Mouse (Mus musculus) heart, embryonic 16.5 days (tissue): ENCODE measurements around the gene Hnrnph1. TPM values are rescaled to one million over a fixed set of nuclear protein-coding genes. Genes with fewer than 3 reads are reported as not detected.

Experiments used
- ATAC-seq: fragments of 200-750 bp; cut with Nextera tagmentation; replicated peaks from 2 replicates; pipeline ENCODE4 v1.8.0; 2017; ENCODE audit warnings: moderate number of reproducible peaks; ENCODE audit not compliant: insufficient read depth, low FRiP score; ENCODE audit errors: extremely low read depth
- H3K27ac ChIP-seq: fragments of 300-500 bp; sonication (generic); 2 replicates; pipeline ENCODE4 v1.5.1; 2014; ENCODE audit warnings: mild to moderate bottlenecking, low read length, control low read depth, moderate library complexity
- H3K27me3 ChIP-seq: fragments of 300-500 bp; sonication (generic); 2 replicates; pipeline ENCODE4 v1.6.1; 2014; ENCODE audit warnings: low read length, mixed read lengths; ENCODE audit not compliant: control insufficient read depth, insufficient read depth
- H3K36me3 ChIP-seq: fragments of 300-500 bp; sonication (generic); 2 replicates; pipeline ENCODE4 v1.6.1; 2014; ENCODE audit not compliant: control insufficient read depth, insufficient read depth
- H3K4me1 ChIP-seq: fragments of 300-500 bp; sonication (generic); 2 replicates; pipeline ENCODE4 v1.6.1; 2014; ENCODE audit warnings: low read length, mixed read lengths; ENCODE audit not compliant: control insufficient read depth, insufficient read depth
- H3K4me2 ChIP-seq: fragments of 300-500 bp; sonication (generic); 2 replicates; pipeline ENCODE4 v1.6.1; 2014; ENCODE audit warnings: low read depth, mild to moderate bottlenecking, control low read depth, low read length
- H3K4me3 ChIP-seq: fragments of 300-500 bp; sonication (generic); 2 replicates; pipeline ENCODE4 v1.5.1; 2014; ENCODE audit warnings: mild to moderate bottlenecking, control low read depth, low read length
- H3K9ac ChIP-seq: fragments of 300-500 bp; sonication (generic); 2 replicates; pipeline ENCODE4 v1.6.1; 2014; ENCODE audit warnings: low read length, control low read depth
- H3K9me3 ChIP-seq: fragments of 300-500 bp; sonication (generic); replicated peaks from 2 replicates; pipeline ENCODE4 v1.6.1; 2016; ENCODE audit warnings: low read length; ENCODE audit not compliant: control insufficient read depth
- WGBS: fragments of 180-500 bp; shearing (Covaris S2); extraction: QIAGEN DNeasy Blood & Tissue Kit; methylation state at CpG from one replicate; pipeline ENCODE4 v1.1.7; 2014; 5-methylcytosine and 5-hydroxymethylcytosine counted together
- polyA plus RNA-seq: library from polyadenylated mRNA; unstranded; fragments of >200 nt; fragmentation: Nextera tagmentation; extraction: Ambion mirVana; gene quantifications from 2 replicates; pipeline ENCODE4 v1.2.1, GENCODE M21; 2015

Gene Hnrnph1
- polyA plus RNA-seq, 1 experiment from 2014 or later, result 252 TPM

DNA sequence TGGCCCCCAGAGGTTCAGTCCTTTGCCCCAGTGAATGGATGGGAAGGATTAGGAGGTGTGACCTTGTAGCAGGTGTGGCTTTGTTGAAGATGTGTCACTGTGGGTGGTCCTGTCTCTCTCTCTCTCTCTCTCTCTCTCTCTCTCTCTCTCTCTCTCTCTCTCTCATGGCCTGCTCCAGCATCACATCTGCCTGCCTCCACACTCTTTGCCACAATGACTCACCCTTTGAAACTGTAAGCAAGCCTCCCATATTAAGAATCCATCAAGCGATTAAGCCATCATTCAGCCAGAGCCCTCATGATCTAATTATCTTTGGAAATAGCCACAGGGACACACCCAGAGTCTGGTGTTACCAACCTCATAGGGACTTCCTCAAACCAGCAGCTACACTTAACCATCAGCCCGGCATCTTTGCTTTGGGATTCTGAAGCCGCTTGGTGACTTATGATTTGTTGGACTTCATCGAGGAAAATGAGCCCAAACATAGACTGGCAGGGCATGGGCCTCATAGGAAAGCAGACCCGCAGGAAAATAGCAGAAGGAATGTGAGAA, 7.4 kb upstream of the Hnrnph1 start:
- H3K4me3 ChIP-seq, result no peak overlapping the region
- WGBS, result 82% methylated on average over 5 of the region's 5 CpGs
- ATAC-seq, result no peak

DNA sequence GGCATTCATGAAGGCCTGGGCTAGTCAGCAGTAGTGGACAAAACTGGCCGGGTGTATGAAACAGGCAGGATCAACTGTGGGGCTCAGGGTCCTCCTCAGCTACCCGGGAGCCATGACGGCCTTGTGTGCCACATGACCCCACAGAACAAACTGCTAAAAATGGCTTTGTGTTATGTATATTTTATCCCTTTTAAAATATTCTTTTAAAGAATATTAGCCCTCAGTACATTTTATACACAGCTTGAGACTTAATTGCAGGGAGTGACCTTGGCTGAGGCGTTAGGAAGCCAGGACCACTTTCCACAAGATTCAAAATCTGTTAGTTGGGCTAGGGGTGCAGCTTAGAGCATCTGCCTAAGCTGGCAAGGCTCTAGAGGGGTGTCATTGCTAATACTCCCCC, 5.8 kb upstream of the Hnrnph1 start:
- H3K27ac ChIP-seq, result peak overlapping the region; percentile 29; the same call in 1 of the 2 replicates
- no peak for ATAC-seq

More for the DNA sequence above, 7.4 kb upstream of the Hnrnph1 start:
- Histone ChIP-seq H3K9ac (no peak overlapping the region), H3K4me1 (0 out of 2 replicates have a peak, but pooled peaks cover 5% of the 10 kb centered on the region), H3K36me3 (no peaks in the 10 kb centered on the region), H3K27me3 (no peaks in the 10 kb centered on the region), H3K27ac (no peak overlapping the region), H3K4me2 (no peak overlapping the region), H3K9me3 (no peaks in the 10 kb centered on the region)

DNA sequence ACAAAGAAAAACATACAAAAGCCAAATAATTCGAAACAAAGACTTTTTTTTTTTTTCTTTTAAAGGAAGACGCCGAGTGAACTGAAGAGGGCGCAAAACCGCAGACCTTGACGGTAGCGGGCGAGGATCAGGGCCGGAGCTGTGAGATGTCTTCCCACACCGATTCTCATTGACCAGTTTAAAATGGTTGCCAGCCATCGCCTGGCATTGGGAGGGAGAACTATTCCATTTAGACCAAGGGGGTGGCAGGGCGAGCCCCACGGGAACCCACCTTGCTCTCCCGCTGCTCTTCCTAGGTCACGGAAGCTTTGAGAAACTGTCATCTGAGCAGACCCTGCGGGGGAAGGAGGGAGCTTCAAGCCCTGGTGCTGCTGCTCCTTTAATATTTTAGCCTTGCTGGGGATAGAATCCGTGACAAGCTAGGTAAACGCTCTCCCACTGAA, 5.4 kb upstream of the Hnrnph1 start:
- H3K4me3 ChIP-seq, result peak overlapping the region; percentile 58
- WGBS, result 2% methylated on average over 18 of the region's 18 CpGs
- H3K9ac ChIP-seq, result peak overlapping the region; percentile 80
- H3K27ac ChIP-seq, result peak overlapping the region; percentile 38; the same call in 1 of the 2 replicates
- no peaks in the 10 kb centered on the region for H3K27me3 ChIP-seq
- H3K36me3 ChIP-seq, result no peaks in the 10 kb centered on the region
- no peaks in the 10 kb centered on the region for H3K9me3 ChIP-seq
- ATAC-seq, result no peak
- H3K4me1 ChIP-seq, result peaks cover 11% of the 10 kb centered on the region
- peak overlapping the region; percentile 84 for H3K4me2 ChIP-seq

More for the DNA sequence above, 5.8 kb upstream of the Hnrnph1 start:
- Histone ChIP-seq H3K27me3 (no peaks in the 10 kb centered on the region), H3K4me1 (peaks cover 6% of the 10 kb centered on the region), H3K4me2 (peak overlapping the region; percentile 84), H3K9ac (peak overlapping the region; percentile 80; the same call in 1 of the 2 replicates), H3K9me3 (no peaks in the 10 kb centered on the region), H3K4me3 (peak overlapping the region; percentile 58), H3K36me3 (no peaks in the 10 kb centered on the region)
- 68% methylated on average over 4 of the region's 4 CpGs for WGBS

DNA sequence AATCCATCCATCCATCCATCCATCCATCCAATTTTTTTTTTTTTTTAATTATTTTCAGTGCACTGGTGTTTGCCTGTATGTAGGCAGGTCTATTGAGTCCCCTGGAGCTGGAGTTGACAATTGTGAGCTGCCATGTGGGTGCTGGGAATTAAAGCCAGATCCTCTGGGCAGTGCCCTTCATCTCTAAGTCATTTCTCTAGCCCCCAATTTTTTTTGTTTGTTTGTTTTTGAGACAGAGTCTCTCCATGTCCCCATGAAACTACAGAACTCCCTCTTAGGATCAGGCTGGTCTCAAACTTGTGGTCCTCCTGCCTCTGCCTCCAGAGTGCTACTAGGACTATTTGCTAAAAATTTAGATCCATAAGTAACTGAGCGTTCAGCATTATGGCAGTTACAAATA, 4.9 kb upstream of the Hnrnph1 start:
- Histone ChIP-seq H3K9ac (peak overlapping the region; percentile 80), H3K4me3 (no peak overlapping the region), H3K9me3 (no peaks in the 10 kb centered on the region), H3K4me1 (peaks cover 14% of the 10 kb centered on the region), H3K4me2 (peak overlapping the region; percentile 84), H3K27me3 (no peaks in the 10 kb centered on the region), H3K27ac (no peak overlapping the region), H3K36me3 (no peaks in the 10 kb centered on the region)
- 100% methylated on average over 1 of the region's 1 CpGs for WGBS
- ATAC-seq, result no peak

DNA sequence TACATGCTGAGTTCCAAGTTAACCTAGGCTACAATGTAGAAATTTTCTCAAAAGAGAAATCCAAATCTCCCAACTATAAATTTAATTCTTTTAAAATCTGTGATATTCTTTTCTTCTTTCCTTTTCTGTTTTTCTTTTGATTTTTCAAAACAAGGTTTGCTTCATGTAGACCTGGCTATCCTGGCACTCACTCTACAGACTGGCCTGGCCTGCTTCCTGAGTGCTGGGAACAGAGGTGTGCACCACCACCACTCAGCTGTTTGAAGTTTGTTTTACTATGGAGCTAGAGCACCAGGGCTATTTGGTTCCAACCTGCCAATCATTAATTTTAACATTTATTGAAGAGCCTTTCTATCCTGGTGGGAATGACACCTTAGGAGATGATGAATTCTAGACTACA, 3.7 kb upstream of the Hnrnph1 start:
- peaks cover 14% of the 10 kb centered on the region for H3K4me1 ChIP-seq
- H3K9ac ChIP-seq, result no peak overlapping the region
- H3K27me3 ChIP-seq, result no peaks in the 10 kb centered on the region
- H3K4me2 ChIP-seq, result no peak overlapping the region
- H3K4me3 ChIP-seq, result no peak overlapping the region
- no peaks in the 10 kb centered on the region for H3K36me3 ChIP-seq
- ATAC-seq, result no peak
- H3K9me3 ChIP-seq, result no peaks in the 10 kb centered on the region
- H3K27ac ChIP-seq, result no peak overlapping the region

DNA sequence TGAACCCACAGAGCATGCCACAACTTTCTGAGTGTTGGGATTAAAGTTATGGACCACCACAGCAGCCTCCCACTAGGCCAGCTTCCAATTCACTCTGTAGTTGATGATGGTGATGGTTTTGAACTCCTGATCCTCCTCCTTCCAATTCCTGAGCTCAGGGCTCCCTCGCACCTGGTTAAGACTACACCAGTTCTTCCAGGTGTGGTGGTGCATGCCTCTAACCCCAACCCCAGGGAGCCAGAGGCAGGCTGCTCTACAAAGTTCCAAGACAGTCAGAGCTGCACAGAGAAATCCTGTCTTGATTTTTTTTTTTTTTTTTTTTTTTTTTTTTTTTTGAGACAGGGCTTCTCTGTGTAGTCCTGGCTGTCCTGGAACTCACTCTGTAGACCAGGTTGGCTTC, 3.2 kb upstream of the Hnrnph1 start:
- Histone ChIP-seq H3K4me1 (peaks cover 14% of the 10 kb centered on the region), H3K4me2 (no peak overlapping the region), H3K4me3 (no peak overlapping the region), H3K27me3 (no peaks in the 10 kb centered on the region), H3K36me3 (no peaks in the 10 kb centered on the region), H3K9ac (no peak overlapping the region), H3K9me3 (no peaks in the 10 kb centered on the region), H3K27ac (no peak overlapping the region)
- 86% methylated on average over 1 of the region's 1 CpGs for WGBS
- ATAC-seq, result no peak

DNA sequence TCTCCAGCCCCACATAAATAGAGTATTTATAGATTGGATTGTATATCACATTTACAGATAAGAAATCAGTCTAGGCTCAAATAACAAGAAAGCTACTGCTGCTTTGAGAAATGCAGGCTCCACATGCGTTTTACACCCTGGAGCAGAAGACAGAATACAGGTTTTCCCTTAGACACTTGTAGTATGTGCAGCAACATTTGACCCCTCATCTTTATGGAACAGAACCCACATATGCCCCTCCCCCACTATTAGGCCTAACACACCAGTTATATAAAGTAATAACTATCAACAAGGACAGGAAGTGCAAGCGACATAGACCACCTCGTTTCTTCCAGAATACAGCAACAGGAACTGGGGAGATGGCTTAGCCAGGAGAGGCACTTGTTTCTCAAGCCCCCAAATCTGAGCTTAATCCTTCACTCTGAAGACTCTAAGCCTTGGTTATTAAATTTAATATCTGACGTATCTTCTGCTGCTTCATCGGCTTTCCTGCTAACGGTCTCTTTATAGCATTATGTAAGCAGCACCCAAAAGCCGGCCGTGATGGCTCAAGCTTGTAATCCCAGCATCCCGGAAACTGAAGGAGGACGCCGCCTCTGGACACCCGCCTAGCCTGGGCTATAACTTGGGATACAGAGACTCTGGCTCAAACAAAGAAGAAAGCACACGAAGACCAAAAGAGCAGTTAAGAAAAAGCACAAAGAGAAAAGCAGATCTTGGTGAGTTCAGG, 2.3 kb upstream of the Hnrnph1 start:
- Histone ChIP-seq H3K4me2 (no peak overlapping the region), H3K4me1 (peaks cover 18% of the 10 kb centered on the region)

DNA sequence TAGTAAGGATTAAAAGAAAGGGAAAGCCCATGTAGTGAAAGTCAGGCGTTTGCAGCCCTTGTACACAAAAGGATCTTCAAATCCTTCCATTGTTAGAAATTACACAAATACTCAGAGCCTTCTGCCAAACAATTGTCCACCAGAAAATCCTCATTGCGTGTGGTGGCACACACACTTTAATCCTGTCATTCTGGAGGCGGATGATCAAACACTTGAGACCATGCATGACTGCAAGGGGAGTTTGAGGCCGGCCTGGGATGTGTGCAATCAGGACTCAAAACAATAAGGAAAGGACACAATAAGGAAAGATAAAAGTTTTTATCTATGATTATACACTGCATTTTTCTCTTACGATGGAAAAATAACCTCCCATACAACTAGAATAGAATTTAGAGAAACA, 1.4 kb upstream of the Hnrnph1 start:
- 84% methylated on average over 5 of the region's 5 CpGs for WGBS
- H3K4me1 ChIP-seq, result peaks cover 22% of the 10 kb centered on the region

More for the DNA sequence above, 2.3 kb upstream of the Hnrnph1 start:
- peaks cover 2% of the 10 kb centered on the region for H3K36me3 ChIP-seq
- no peak overlapping the region for H3K9ac ChIP-seq
- no peak overlapping the region for H3K4me3 ChIP-seq
- no peaks in the 10 kb centered on the region for H3K27me3 ChIP-seq
- no peaks in the 10 kb centered on the region for H3K9me3 ChIP-seq
- 86% methylated on average over 13 of the region's 13 CpGs for WGBS
- ATAC-seq, result no peak
- H3K27ac ChIP-seq, result no peak overlapping the region

DNA sequence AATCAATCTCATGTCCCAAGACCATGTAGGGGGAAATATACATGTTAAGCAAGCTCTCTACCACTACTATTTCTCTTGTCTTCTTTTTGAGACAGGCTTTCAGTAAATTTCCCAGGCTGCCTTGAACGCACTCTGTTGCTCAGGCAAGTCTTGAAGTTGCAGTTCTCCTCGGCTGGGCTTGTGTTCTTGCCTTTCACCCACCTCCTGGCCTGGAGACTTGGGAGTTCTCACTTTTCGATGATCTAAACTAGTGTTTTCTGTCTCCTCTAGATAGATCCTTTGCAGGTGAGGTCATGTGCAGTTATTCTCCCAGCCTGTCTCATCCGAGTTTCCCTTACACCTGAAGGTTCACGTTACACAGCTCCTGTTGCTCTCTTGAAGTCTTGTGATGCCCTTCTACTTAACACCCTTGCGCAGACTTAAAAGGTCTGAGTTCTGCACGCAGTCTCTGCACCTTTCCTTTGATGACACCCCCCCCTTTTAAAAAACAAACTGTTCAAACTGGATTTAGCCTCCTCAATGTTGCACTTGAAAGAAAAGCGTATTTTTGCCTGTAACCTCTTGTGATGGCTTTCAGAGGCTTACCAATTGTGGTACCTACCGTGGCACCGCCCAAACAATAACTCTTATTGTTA, 517 bp upstream of the Hnrnph1 start:
- Histone ChIP-seq H3K9ac (peak overlapping the region; percentile 95), H3K36me3 (peaks cover 7% of the 10 kb centered on the region), H3K27me3 (no peaks in the 10 kb centered on the region), H3K4me2 (peak overlapping the region; percentile 97), H3K9me3 (no peaks in the 10 kb centered on the region), H3K4me3 (peak overlapping the region; percentile 91), H3K27ac (peak overlapping the region; percentile 100), H3K4me1 (peaks cover 18% of the 10 kb centered on the region)
- WGBS, result 29% methylated on average over 10 of the region's 10 CpGs
- ATAC-seq, result no peak

More for the DNA sequence above, 1.4 kb upstream of the Hnrnph1 start:
- H3K9me3 ChIP-seq, result no peaks in the 10 kb centered on the region
- no peak overlapping the region for H3K27ac ChIP-seq
- no peak for ATAC-seq
- no peak overlapping the region for H3K9ac ChIP-seq
- H3K4me2 ChIP-seq, result no peak overlapping the region
- no peak overlapping the region for H3K4me3 ChIP-seq
- H3K36me3 ChIP-seq, result peaks cover 6% of the 10 kb centered on the region
- H3K27me3 ChIP-seq, result no peaks in the 10 kb centered on the region
